Mouse (Mus musculus): ENCODE results near the gene Ttc23. TPM values are rescaled to one million over a fixed set of nuclear protein-coding genes. Genes with fewer than 3 reads are reported as not detected.

The Ttc23 gene
- polyA plus RNA-seq, 1 experiment from 2014 or later, result 11.7 TPM

GRCm38 (mm10) chr7:67728809-67729208 is 81.6 kb downstream of the Ttc23 start:
- no peak overlapping the region for H3K27ac ChIP-seq (replicated peaks)
- no peaks in the 10 kb centered on the region for H3K27me3 ChIP-seq
- H3K4me3 ChIP-seq, result no peak overlapping the region
- 96% methylated on average over 4 of the region's 4 CpGs for WGBS
- peaks cover 17% of the 10 kb centered on the region for H3K36me3 ChIP-seq
- H3K9ac ChIP-seq, result no peak overlapping the region
- ATAC-seq (ENCODE audit: low read depth), result no peak
- no peaks in the 10 kb centered on the region for H3K4me1 ChIP-seq (replicated peaks)
- no peak overlapping the region for H3K4me2 ChIP-seq
- no peaks in the 10 kb centered on the region for H3K9me3 ChIP-seq

- Histone ChIP-seq H3K9ac (no peak overlapping the region), H3K4me2 (no peak overlapping the region), H3K4me3 (no peak overlapping the region), H3K27me3 (no peaks in the 10 kb centered on the region), H3K9me3 (no peaks in the 10 kb centered on the region), H3K4me1 (replicated peaks) (no peaks in the 10 kb centered on the region), H3K27ac (replicated peaks) (peak overlapping the region; percentile 9; the same call in 1 of the 2 replicates), H3K36me3 (peaks cover 17% of the 10 kb centered on the region)
- 66% methylated on average over 5 of the region's 5 CpGs for WGBS
- ATAC-seq (ENCODE audit: low read depth), result no peak
Observed at GRCm38 (mm10) chr7:67730431-67731110, 83.4 kb downstream of the Ttc23 start.

- Histone ChIP-seq H3K9me3 (no peaks in the 10 kb centered on the region), H3K27ac (replicated peaks) (no peak overlapping the region), H3K4me1 (replicated peaks) (peaks cover 11% of the 10 kb centered on the region), H3K4me2 (no peak overlapping the region), H3K4me3 (no peak overlapping the region), H3K36me3 (peaks cover 9% of the 10 kb centered on the region), H3K27me3 (no peaks in the 10 kb centered on the region), H3K9ac (no peak overlapping the region)
- ATAC-seq (ENCODE audit: low read depth), result no peak
- WGBS, result 88% methylated on average over 4 of the region's 4 CpGs
Observed at GRCm38 (mm10) chr7:67732276-67732675, 85.1 kb downstream of the Ttc23 start.

GRCm38 (mm10) chr7:67740382-67740781 is 93.2 kb downstream of the Ttc23 start:
- H3K36me3 ChIP-seq, result 0 out of 2 replicates have a peak, but pooled peaks cover 3% of the 10 kb centered on the region
- H3K4me3 ChIP-seq, result no peak overlapping the region
- peaks cover 16% of the 10 kb centered on the region for H3K4me1 ChIP-seq (replicated peaks)
- ATAC-seq (ENCODE audit: low read depth), result no peak
- H3K27ac ChIP-seq (replicated peaks), result no peak overlapping the region; the same call in 1 of the 2 replicates
- H3K4me2 ChIP-seq, result no peak overlapping the region
- 95% methylated on average over 4 of the region's 4 CpGs for WGBS
- H3K27me3 ChIP-seq, result no peaks in the 10 kb centered on the region
- H3K9ac ChIP-seq, result no peak overlapping the region
- H3K9me3 ChIP-seq, result no peaks in the 10 kb centered on the region

- Histone ChIP-seq H3K4me1 (replicated peaks) (peaks cover 16% of the 10 kb centered on the region), H3K9me3 (no peaks in the 10 kb centered on the region), H3K27me3 (no peaks in the 10 kb centered on the region), H3K36me3 (0 out of 2 replicates have a peak, but pooled peaks cover 3% of the 10 kb centered on the region), H3K4me3 (no peak overlapping the region), H3K9ac (no peak overlapping the region), H3K27ac (replicated peaks) (0 out of 2 replicates have a peak overlapping the region, but pooled peaks have one; percentile 28), H3K4me2 (no peak overlapping the region)
- WGBS, result 83% methylated on average over 5 of the region's 5 CpGs
- no peak for ATAC-seq (ENCODE audit: low read depth)
Observed at GRCm38 (mm10) chr7:67740796-67741195, 93.6 kb downstream of the Ttc23 start.

GRCm38 (mm10) chr7:67741706-67742105 is 94.5 kb downstream of the Ttc23 start:
- Histone ChIP-seq H3K9ac (no peak overlapping the region), H3K4me3 (no peak overlapping the region), H3K4me1 (replicated peaks) (peaks cover 7% of the 10 kb centered on the region), H3K36me3 (0 out of 2 replicates have a peak, but pooled peaks cover 3% of the 10 kb centered on the region), H3K27ac (replicated peaks) (peak overlapping the region; percentile 28; the same call in 1 of the 2 replicates), H3K27me3 (no peaks in the 10 kb centered on the region), H3K9me3 (no peaks in the 10 kb centered on the region), H3K4me2 (no peak overlapping the region)
- no peak for ATAC-seq (ENCODE audit: low read depth)
- 81% methylated on average over 7 of the region's 7 CpGs for WGBS

- Histone ChIP-seq H3K27me3 (no peaks in the 10 kb centered on the region), H3K4me3 (no peak overlapping the region), H3K4me2 (no peak overlapping the region), H3K27ac (replicated peaks) (no peak overlapping the region), H3K4me1 (replicated peaks) (peaks cover 18% of the 10 kb centered on the region), H3K36me3 (0 out of 2 replicates have a peak, but pooled peaks cover 3% of the 10 kb centered on the region), H3K9ac (no peak overlapping the region), H3K9me3 (no peaks in the 10 kb centered on the region)
- 94% methylated on average over 4 of the region's 4 CpGs for WGBS
- no peak for ATAC-seq (ENCODE audit: low read depth)
Observed at GRCm38 (mm10) chr7:67747731-67748305, 100.6 kb downstream of the Ttc23 start.

GRCm38 (mm10) chr7:67749441-67750239 is 102.4 kb downstream of the Ttc23 start:
- no peak overlapping the region for H3K27ac ChIP-seq (replicated peaks)
- peak overlapping the region; percentile 26; the same call in 1 of the 2 replicates for H3K9ac ChIP-seq
- no peak for ATAC-seq (ENCODE audit: low read depth)

GRCm38 (mm10) chr7:67754606-67755005 is 107.4 kb downstream of the Ttc23 start:
- 76% methylated on average over 11 of the region's 11 CpGs for WGBS
- H3K27me3 ChIP-seq, result peaks cover 12% of the 10 kb centered on the region
- no peak overlapping the region for H3K9ac ChIP-seq
- no peaks in the 10 kb centered on the region for H3K36me3 ChIP-seq
- H3K4me1 ChIP-seq (replicated peaks), result peaks cover 15% of the 10 kb centered on the region
- H3K4me3 ChIP-seq, result no peak overlapping the region
- H3K9me3 ChIP-seq, result no peaks in the 10 kb centered on the region
- no peak for ATAC-seq (ENCODE audit: low read depth)
- no peak overlapping the region for H3K4me2 ChIP-seq
- no peak overlapping the region for H3K27ac ChIP-seq (replicated peaks)

More at GRCm38 (mm10) chr7:67749441-67750239, 102.4 kb downstream of the Ttc23 start:
- H3K27me3 ChIP-seq, result no peaks in the 10 kb centered on the region
- H3K4me2 ChIP-seq, result no peak overlapping the region
- no peaks in the 10 kb centered on the region for H3K9me3 ChIP-seq
- WGBS, result 69% methylated on average over 4 of the region's 4 CpGs
- H3K36me3 ChIP-seq, result 0 out of 2 replicates have a peak, but pooled peaks cover 2% of the 10 kb centered on the region
- H3K4me3 ChIP-seq, result no peak overlapping the region
- H3K4me1 ChIP-seq (replicated peaks), result peaks cover 18% of the 10 kb centered on the region

GRCm38 (mm10) chr7:67755366-67755765 is 108.2 kb downstream of the Ttc23 start:
- Histone ChIP-seq H3K9ac (no peak overlapping the region), H3K9me3 (no peaks in the 10 kb centered on the region), H3K4me1 (replicated peaks) (peaks cover 15% of the 10 kb centered on the region), H3K27me3 (peaks cover 12% of the 10 kb centered on the region), H3K36me3 (no peaks in the 10 kb centered on the region), H3K27ac (replicated peaks) (no peak overlapping the region), H3K4me3 (no peak overlapping the region), H3K4me2 (no peak overlapping the region)
- WGBS, result 83% methylated on average over 7 of the region's 7 CpGs
- ATAC-seq (ENCODE audit: low read depth), result no peak

GRCm38 (mm10) chr7:67756636-67757035 is 109.4 kb downstream of the Ttc23 start:
- H3K4me1 ChIP-seq (replicated peaks), result peaks cover 15% of the 10 kb centered on the region
- no peaks in the 10 kb centered on the region for H3K9me3 ChIP-seq
- no peak overlapping the region for H3K4me3 ChIP-seq
- no peak for ATAC-seq (ENCODE audit: low read depth)
- H3K36me3 ChIP-seq, result no peaks in the 10 kb centered on the region
- no peak overlapping the region for H3K27ac ChIP-seq (replicated peaks)
- WGBS, result 87% methylated on average over 5 of the region's 5 CpGs
- H3K27me3 ChIP-seq, result peaks cover 17% of the 10 kb centered on the region
- no peak overlapping the region for H3K9ac ChIP-seq
- H3K4me2 ChIP-seq, result 0 out of 2 replicates have a peak overlapping the region, but pooled peaks have one; percentile 85

- WGBS, result 1% methylated on average over 19 of the region's 19 CpGs
- peak overlapping the region; percentile 56 for H3K4me3 ChIP-seq
- H3K4me2 ChIP-seq, result peak overlapping the region; percentile 85
- peak overlapping the region; percentile 84 for H3K27ac ChIP-seq (replicated peaks)
- H3K36me3 ChIP-seq, result no peaks in the 10 kb centered on the region
- H3K4me1 ChIP-seq (replicated peaks), result peaks cover 15% of the 10 kb centered on the region
- H3K9ac ChIP-seq, result peak overlapping the region; percentile 77
- H3K9me3 ChIP-seq, result no peaks in the 10 kb centered on the region
- H3K27me3 ChIP-seq, result peaks cover 17% of the 10 kb centered on the region
- ATAC-seq (ENCODE audit: low read depth), result no peak
Observed at GRCm38 (mm10) chr7:67758506-67758857, 111.3 kb downstream of the Ttc23 start.
